Mouse (Mus musculus) frontal cortex, postnatal 36 days (tissue): Measurements from ENCODE around the gene Fam181a.

Source experiments
- DNase-seq, 2 experiments: peaks; one replicate each; pipeline ENCODE4 v3.0.0; 2022; ENCODE audit warnings: low spot score in 2 of 2

The Fam181a gene

DNA sequence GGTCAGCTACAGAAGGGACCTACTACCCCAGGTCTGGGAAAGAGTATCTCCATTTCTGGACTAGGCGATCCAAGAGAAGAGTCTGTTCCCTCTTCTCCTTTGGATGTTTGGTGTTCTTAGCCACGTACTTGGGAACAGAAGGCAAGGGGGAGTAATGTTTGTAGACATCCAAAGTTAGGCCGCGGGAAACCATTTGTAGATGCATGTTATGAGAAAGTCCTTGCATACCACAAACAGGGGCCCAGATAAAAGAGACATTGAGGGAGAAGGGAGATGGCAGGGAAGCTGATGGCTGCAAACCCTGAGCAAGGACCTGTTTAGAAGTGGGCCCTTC lies 45.6 kb downstream of the Fam181a start:
- no peak for DNase-seq

DNA sequence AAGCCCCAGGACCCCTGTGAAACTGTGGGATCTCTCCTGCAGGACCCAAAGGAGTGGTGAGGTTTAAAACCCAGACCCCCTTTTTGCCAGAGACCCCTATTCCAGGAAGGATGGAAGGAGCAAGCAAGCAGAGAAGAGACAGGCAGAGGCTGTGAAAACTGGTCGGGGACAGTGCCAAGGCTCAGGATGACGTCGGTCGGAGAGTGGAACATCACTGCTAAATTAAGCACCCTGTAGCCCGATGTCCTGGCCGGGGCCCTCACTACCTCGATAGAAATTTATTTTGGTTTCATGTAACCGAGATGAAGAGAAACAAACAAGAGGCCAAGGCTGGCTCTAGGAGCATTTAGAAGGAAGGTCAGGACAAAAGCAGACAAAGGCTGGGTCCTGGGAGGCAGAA lies 47.4 kb downstream of the Fam181a start:
- DNase-seq, result no peak

GRCm38 (mm10) chr12:103358951-103359801 lies 48.4 kb downstream of the Fam181a start:
- DNase-seq, result no peak

GRCm38 (mm10) chr12:103360812-103361211 lies 50.0 kb downstream of the Fam181a start:
- DNase-seq, result no peak

DNA sequence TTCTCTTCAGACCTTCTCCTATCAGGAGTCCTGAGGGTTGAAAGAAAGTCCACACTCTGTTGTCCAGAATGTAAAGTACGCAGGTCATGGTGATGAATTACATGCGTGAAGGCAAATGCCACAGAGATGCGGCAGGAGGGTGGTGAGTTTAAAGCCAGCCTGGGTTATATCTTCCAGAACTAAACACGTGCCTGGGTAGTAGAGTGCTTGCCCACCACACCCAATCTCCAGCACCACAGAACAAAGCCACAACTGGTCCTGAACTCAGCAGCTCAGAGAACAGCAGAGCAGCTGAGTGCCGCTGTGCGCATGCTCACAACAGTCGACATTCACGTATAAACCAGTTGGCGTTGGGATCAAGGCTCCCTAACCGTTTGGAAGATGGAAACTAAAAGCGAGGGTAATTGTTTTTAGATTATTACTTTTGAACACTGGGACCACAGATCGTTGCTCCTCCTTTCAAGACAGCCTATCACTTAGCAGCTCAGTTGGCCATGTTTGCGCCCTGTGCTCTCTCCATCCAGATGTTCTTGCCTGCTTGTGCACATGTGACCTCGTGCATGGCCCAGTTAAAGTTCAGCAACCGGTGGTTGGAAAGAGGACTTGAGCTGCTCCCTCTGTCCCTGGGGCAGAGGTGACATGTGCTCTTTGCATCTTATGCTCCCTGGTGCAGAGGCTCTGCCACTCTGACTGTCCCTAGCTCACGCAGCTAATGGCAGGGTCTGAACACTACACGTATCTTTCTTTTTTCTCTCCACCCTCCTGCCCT lies 50.9 kb downstream of the Fam181a start:
- DNase-seq, result no peak

DNA sequence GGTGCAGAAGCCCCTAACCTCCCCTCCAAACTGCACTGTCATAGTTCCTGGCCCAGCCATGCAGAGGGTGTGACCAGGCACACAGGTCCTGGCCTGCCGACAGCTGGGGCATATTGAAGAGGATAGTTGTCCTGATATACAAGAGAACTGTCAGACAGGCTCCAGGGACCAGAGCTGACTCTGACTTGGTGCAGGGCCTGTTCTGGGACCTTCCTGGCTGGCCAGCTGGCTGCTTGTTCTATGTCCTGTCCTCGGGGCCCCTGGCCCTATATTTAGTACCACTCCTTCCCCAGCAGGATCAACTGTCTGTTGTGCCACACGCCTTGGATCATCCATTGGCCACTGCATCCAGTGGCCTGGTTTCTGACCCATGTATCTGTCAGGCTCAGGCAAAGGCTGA lies 51.6 kb downstream of the Fam181a start:
- no peak for DNase-seq
